15 mouse cellular contexts compared by ENCODE assay signal in the genomic region with DNA sequence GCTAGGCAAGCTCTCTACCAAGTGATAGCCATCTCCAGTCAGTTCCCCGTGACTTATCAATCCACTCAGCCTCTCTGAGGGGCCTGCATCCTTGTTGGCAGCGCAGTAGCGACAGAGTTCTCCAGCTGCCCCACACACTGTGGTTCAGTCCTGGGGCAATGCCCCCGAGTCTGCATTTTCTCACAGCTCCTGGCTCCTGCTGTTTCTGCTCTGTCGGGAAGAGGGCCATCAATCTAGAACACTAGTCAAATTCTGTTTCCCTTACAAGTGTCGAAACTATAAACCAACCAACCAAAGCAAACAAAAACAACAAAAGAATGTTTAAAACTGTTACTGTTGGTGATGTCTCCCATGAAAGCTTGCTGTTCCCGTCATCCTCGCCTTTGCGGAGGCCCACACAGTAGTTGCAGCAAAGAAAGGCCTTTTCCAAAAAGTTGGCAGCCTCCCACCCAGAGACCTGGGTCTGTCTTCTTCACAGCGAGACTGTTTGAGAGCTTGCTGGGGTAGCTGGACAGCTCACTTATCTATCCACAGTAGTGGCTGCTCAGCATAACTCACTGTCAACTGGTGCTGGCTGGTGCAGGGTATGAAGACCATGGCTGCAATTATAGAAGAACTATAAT.
A peak's percentile ranks its signal among the peaks of the same experiment; 100 is the strongest.
DNase-seq lines count a peak whose midpoint lies in the region; ATAC-seq and TF ChIP-seq lines count a peak whose summit lies in the region.
"Had no signal": no experiment of that assay in that cellular context is flagged by ENCODE, and none has a peak within 500 bp of the region (broad histone marks: within the 10 kb centered on the region; RNA-seq: fewer than 3 reads in every experiment).

No protein-coding gene starts in this region.

- H3K27ac ChIP-seq in heart, embryonic 16.5 days (ENCODE audit: low read length) = peak overlapping the region; percentile 59
- no peak overlapping the region for H3K27ac ChIP-seq in lung, embryonic 15.5 days
- H3K27ac ChIP-seq in lung, embryonic 16.5 days (ENCODE audit: low read length) = peak overlapping the region; percentile 12
- no peak overlapping the region for H3K27ac ChIP-seq in midbrain, postnatal 0 days (ENCODE audit: low read depth, low read length)
- H3K27ac ChIP-seq: forebrain, embryonic 13.5 days; limb, embryonic 12.5 days; liver, embryonic 13.5 days had no signal

- no peak overlapping the region for H3K4me2 ChIP-seq in heart, embryonic 16.5 days (ENCODE audit: low read depth, low read length)
- H3K4me2 ChIP-seq in lung, embryonic 15.5 days = no peak overlapping the region
- H3K4me2 ChIP-seq in lung, embryonic 16.5 days (ENCODE audit: low read depth, low read length) = no peak overlapping the region
- no peak overlapping the region for H3K4me2 ChIP-seq in midbrain, postnatal 0 days (ENCODE audit: low read depth, low read length, poor library complexity, severe bottlenecking)
- H3K4me2 ChIP-seq: forebrain, embryonic 13.5 days; limb, embryonic 12.5 days; liver, embryonic 13.5 days had no signal

- TF ChIP-seq POLR2A in lung, adult 2 months (IDR thresholded peaks at IDR 0.05; ENCODE audit: borderline replicate concordance, extremely low read depth, low read depth, low read length) = no peak

- WGBS in heart, embryonic 16.5 days = 25% methylated on average over 10 of the region's 10 CpGs
- 24% methylated on average over 10 of the region's 10 CpGs for WGBS in lung, embryonic 15.5 days
- 54% methylated on average over 10 of the region's 10 CpGs for WGBS in lung, adult 2 months
- 24% methylated on average over 10 of the region's 10 CpGs for WGBS in lung, embryonic 16.5 days
- 70% methylated on average over 10 of the region's 10 CpGs for WGBS in midbrain, postnatal 0 days

- DNase-seq in heart, adult 9 months (ENCODE audit: low spot score in 2 of 2) = no peak
- no peak for DNase-seq in lung, adult 2 months
- DNase-seq in yolk sac, embryonic 10.5 days (ENCODE audit: low spot score) = peak; percentile 6
- DNase-seq in midbrain, postnatal 0 days (ENCODE audit: low spot score) = no peak
- DNase-seq: adrenal gland, adult 2 months; cerebellum, adult 11 months; cerebellum, postnatal 14 days; gastrocnemius, postnatal 36 days; liver, embryonic 13.5 days; midbrain, embryonic 14.5 days had no signal

- no peaks in the 10 kb centered on the region for H3K36me3 ChIP-seq in heart, embryonic 16.5 days (ENCODE audit: control insufficient read depth, insufficient read depth)
- no peaks in the 10 kb centered on the region for H3K36me3 ChIP-seq in lung, embryonic 15.5 days
- H3K36me3 ChIP-seq in lung, embryonic 16.5 days (ENCODE audit: control insufficient read depth, insufficient read depth, low read length) = no peaks in the 10 kb centered on the region
- H3K36me3 ChIP-seq in midbrain, postnatal 0 days (ENCODE audit: insufficient read depth, low read length) = no peaks in the 10 kb centered on the region
- H3K36me3 ChIP-seq: limb, embryonic 12.5 days; liver, embryonic 13.5 days had no signal

- H3K9me3 ChIP-seq in heart, embryonic 16.5 days (replicated peaks; ENCODE audit: control insufficient read depth, low read length) = no peaks in the 10 kb centered on the region
- no peaks in the 10 kb centered on the region for H3K9me3 ChIP-seq in lung, embryonic 15.5 days
- H3K9me3 ChIP-seq in lung, embryonic 16.5 days (ENCODE audit: control insufficient read depth, low read length) = no peaks in the 10 kb centered on the region
- no peaks in the 10 kb centered on the region for H3K9me3 ChIP-seq in midbrain, postnatal 0 days (ENCODE audit: low read length)
- H3K9me3 ChIP-seq: forebrain, embryonic 13.5 days; limb, embryonic 12.5 days; liver, embryonic 13.5 days had no signal

- peak; percentile 79 for ATAC-seq in heart, embryonic 16.5 days (replicated peaks; ENCODE audit: extremely low read depth, insufficient read depth, low FRiP score)
- ATAC-seq in lung, embryonic 15.5 days (ENCODE audit: borderline replicate concordance, extremely low read depth, low FRiP score, low TSS enrichment) = peak; percentile 88; the same call in 1 of the 2 replicates
- ATAC-seq in lung, embryonic 16.5 days (ENCODE audit: low read depth) = peak; percentile 88
- no peak for ATAC-seq in midbrain, postnatal 0 days (ENCODE audit: low FRiP score)
- ATAC-seq: forebrain, embryonic 13.5 days had no signal

- H3K4me1 ChIP-seq in heart, embryonic 16.5 days (ENCODE audit: control insufficient read depth, insufficient read depth, low read length) = peaks cover 40% of the 10 kb centered on the region
- peaks cover 30% of the 10 kb centered on the region for H3K4me1 ChIP-seq in lung, embryonic 15.5 days
- peaks cover 2% of the 10 kb centered on the region; the same call in 1 of the 2 replicates for H3K4me1 ChIP-seq in lung, adult 2 months (ENCODE audit: control insufficient read depth, insufficient read depth, low read length)
- peaks cover 14% of the 10 kb centered on the region for H3K4me1 ChIP-seq in lung, embryonic 16.5 days (replicated peaks; ENCODE audit: control insufficient read depth, insufficient read depth, low read length)
- no peaks in the 10 kb centered on the region for H3K4me1 ChIP-seq in midbrain, postnatal 0 days (ENCODE audit: insufficient read depth, low read length)
- H3K4me1 ChIP-seq: liver, embryonic 13.5 days had no signal

- no peaks in the 10 kb centered on the region for H3K27me3 ChIP-seq in heart, embryonic 16.5 days (ENCODE audit: control insufficient read depth, insufficient read depth, low read length)
- H3K27me3 ChIP-seq in lung, embryonic 15.5 days = no peaks in the 10 kb centered on the region; the same call in 1 of the 2 replicates
- H3K27me3 ChIP-seq in lung, embryonic 16.5 days (ENCODE audit: control insufficient read depth, insufficient read depth, low read depth, low read length) = no peaks in the 10 kb centered on the region
- H3K27me3 ChIP-seq in midbrain, postnatal 0 days (ENCODE audit: insufficient read depth, low read length) = 0 out of 2 replicates have a peak, but pooled peaks cover 5% of the 10 kb centered on the region
- H3K27me3 ChIP-seq: forebrain, embryonic 13.5 days; liver, embryonic 13.5 days had no signal

- H3K4me3 ChIP-seq in heart, embryonic 16.5 days (ENCODE audit: low read length) = no peak overlapping the region
- no peak overlapping the region for H3K4me3 ChIP-seq in lung, embryonic 15.5 days
- H3K4me3 ChIP-seq in lung, adult 2 months (replicated peaks; ENCODE audit: extremely low read depth, low read depth, low read length) = no peak overlapping the region
- no peak overlapping the region for H3K4me3 ChIP-seq in lung, embryonic 16.5 days (ENCODE audit: low read length)
- H3K4me3 ChIP-seq in midbrain, postnatal 0 days (ENCODE audit: low read depth, low read length) = no peak overlapping the region
- H3K4me3 ChIP-seq: forebrain, embryonic 13.5 days; limb, embryonic 12.5 days; liver, embryonic 13.5 days had no signal

- no peak for TF ChIP-seq CTCF in lung, adult 2 months (IDR thresholded peaks at IDR 0.05; ENCODE audit: insufficient read depth, low read length)
- no peak for TF ChIP-seq CTCF in midbrain, postnatal 0 days (IDR thresholded peaks at IDR 0.05)

- no peak overlapping the region for H3K9ac ChIP-seq in heart, embryonic 16.5 days (ENCODE audit: low read length)
- H3K9ac ChIP-seq in lung, embryonic 15.5 days = no peak overlapping the region
- H3K9ac ChIP-seq in lung, embryonic 16.5 days (ENCODE audit: low read length) = no peak overlapping the region
- no peak overlapping the region for H3K9ac ChIP-seq in midbrain, postnatal 0 days (replicated peaks; ENCODE audit: low read length, poor library complexity, severe bottlenecking)
- H3K9ac ChIP-seq: forebrain, embryonic 13.5 days; limb, embryonic 12.5 days; liver, embryonic 13.5 days had no signal

Comparison
In these comparisons a context has a peak if more than half of its experiments do, and no peak if none do; other contexts are left out.
1. H3K27ac ChIP-seq: peak in heart, embryonic 16.5 days (single experiment) and lung, embryonic 16.5 days (single experiment); none in lung, embryonic 15.5 days (single experiment) and midbrain, postnatal 0 days (single experiment).